Mouse (Mus musculus) left cerebral cortex, adult 2 months (tissue): ENCODE measurements around the gene Tex52. TPM values are rescaled to one million over a fixed set of nuclear protein-coding genes. Genes with fewer than 3 reads are reported as not detected.
A peak's percentile ranks its signal among the peaks of the same experiment; 100 is the strongest.

Experiments
- DNase-seq, 2 experiments: peaks; one replicate each; pipeline ENCODE4 v3.0.0; 2021 to 2022; ENCODE audit warnings: low spot score in 2 of 2, mixed read lengths in 1 of 2; ENCODE audit errors: extremely low spot score in 1 of 2
- H3K27ac ChIP-seq: fragments of 200-600 bp; 2 replicates; pipeline ENCODE4 v1.8.1; 2022
- H3K4me3 ChIP-seq: fragments of 200-600 bp; 2 replicates; pipeline ENCODE4 v1.8.1; 2022
- CTCF ChIP-seq: fragments of 200-600 bp; IDR thresholded peaks from 2 replicates; pipeline ENCODE4 v1.8.1; 2022; ENCODE audit warnings: antibody characterized with exemption, mild to moderate bottlenecking, moderate library complexity
- intact Hi-C: fragments of 180-260 bp; cut with DNase I; formaldehyde crosslinking; loops from one replicate; pipeline ENCODE4 v1.15.1; 2025
- long read RNA-seq, 2 experiments: library from polyadenylated mRNA; stranded (forward); transcript quantifications; one replicate each; pipeline ENCODE4 v2.0.0; 2021; ENCODE audit warnings: borderline mapping rate in 2 of 2
- total RNA-seq, 2 experiments: library from RNA; stranded (reverse); gene quantifications; 2 replicates each; pipeline ENCODE4 v1.2.3; 2021

Gene Tex52
- total RNA-seq = 1 to 10 TPM in 1 of 2 experiments, under 1 TPM in 1; 0.79 to 1.1 TPM
- long read RNA-seq, experiment 1, partial matches to known transcripts = 0 of 1 reads
- long read RNA-seq, experiment 1, other reads (novel, unspliced or antisense) = 0 of 1 reads
- long read RNA-seq, experiment 2 = 0 reads

- no peak for TF ChIP-seq CTCF
- H3K4me3 ChIP-seq = no peak within 1 kb of the TSS
- intact Hi-C loops = no loop called here
- H3K27ac ChIP-seq = peak within 1 kb of the TSS; percentile 63
- no peak for DNase-seq
These were observed at the start of gene Tex52, which contains the start of gene Gm44596 for GRCm38 (mm10) chr6:128375192-128375591. TSS of gene Tex52 (plus strand) at chr6:128375456. TSS of gene Gm44596 (plus strand) at chr6:128375503.

- DNase-seq = peak; percentile 69 to 76
- no peak overlapping the region for H3K27ac ChIP-seq
- TF ChIP-seq CTCF = peak; percentile 68
- H3K4me3 ChIP-seq = no peak overlapping the region
- intact Hi-C loops = no loop called here
These were observed 40.7 kb upstream of the Tex52 start for GRCm38 (mm10) chr6:128334397-128335124.

GRCm38 (mm10) chr6:128337467-128337866 is 37.8 kb upstream of the Tex52 start:
- Histone ChIP-seq H3K4me3 (no peak overlapping the region), H3K27ac (no peak overlapping the region)
- no peak for TF ChIP-seq CTCF
- intact Hi-C loops = no loop called here
- no peak for DNase-seq

- no peak for DNase-seq
- Histone ChIP-seq H3K27ac (no peak overlapping the region), H3K4me3 (no peak overlapping the region)
- no peak for TF ChIP-seq CTCF
- intact Hi-C loops = no loop called here
These were observed 36.4 kb upstream of the Tex52 start for GRCm38 (mm10) chr6:128338876-128339275.

- no peak for TF ChIP-seq CTCF
- intact Hi-C loops = no loop called here
- DNase-seq = no peak
- no peak overlapping the region for H3K4me3 ChIP-seq
- H3K27ac ChIP-seq = no peak overlapping the region
These were observed 33.1 kb upstream of the Tex52 start for GRCm38 (mm10) chr6:128341956-128342723.

- DNase-seq = no peak
- TF ChIP-seq CTCF = no peak
- intact Hi-C loops = no loop called here
- Histone ChIP-seq H3K27ac (no peak overlapping the region), H3K4me3 (no peak overlapping the region)
These were observed 29.6 kb upstream of the Tex52 start for GRCm38 (mm10) chr6:128345623-128346022.

- intact Hi-C loops = no loop called here
- DNase-seq = no peak
- peak overlapping the region; percentile 58 for H3K27ac ChIP-seq
These were observed 28.5 kb upstream of the Tex52 start for GRCm38 (mm10) chr6:128346782-128347181.

GRCm38 (mm10) chr6:128349711-128350110 is 25.5 kb upstream of the Tex52 start:
- no peak for TF ChIP-seq CTCF
- H3K27ac ChIP-seq = peak overlapping the region; percentile 38
- no peak for DNase-seq
- intact Hi-C loops = no loop called here
- no peak overlapping the region for H3K4me3 ChIP-seq

More at GRCm38 (mm10) chr6:128346782-128347181, 28.5 kb upstream of the Tex52 start:
- no peak overlapping the region for H3K4me3 ChIP-seq
- no peak for TF ChIP-seq CTCF

GRCm38 (mm10) chr6:128354140-128354539 is 21.1 kb upstream of the Tex52 start:
- DNase-seq = no peak
- no peak for TF ChIP-seq CTCF
- H3K4me3 ChIP-seq = no peak overlapping the region
- no peak overlapping the region for H3K27ac ChIP-seq
- intact Hi-C loops = no loop called here

GRCm38 (mm10) chr6:128355201-128355681 is 20.0 kb upstream of the Tex52 start:
- Histone ChIP-seq H3K4me3 (peak overlapping the region; percentile 75), H3K27ac (peak overlapping the region; percentile 88)
- DNase-seq = peak; percentile 37 to 38
- TF ChIP-seq CTCF = no peak
- intact Hi-C loops = loop anchor here (5.0 kb wide), 2 partner anchors 123 to 153 kb away; no protein-coding TSS in a partner anchor

GRCm38 (mm10) chr6:128355726-128356416 is 19.4 kb upstream of the Tex52 start, which contains the start of gene Tulp3:
TSS of gene Tulp3 (minus strand) at chr6:128355851.
- no peak for TF ChIP-seq CTCF
- Histone ChIP-seq H3K4me3 (peak within 1 kb of the TSS; percentile 75), H3K27ac (peak within 1 kb of the TSS; percentile 88)
- intact Hi-C loops = loop anchor here (5.0 kb wide), 2 partner anchors 124 to 154 kb away; no protein-coding TSS in a partner anchor
- peak; percentile 96 to 97 for DNase-seq
